Mouse (Mus musculus): Measurements from ENCODE around the gene Tmem251. TPM values are rescaled to one million over a fixed set of nuclear protein-coding genes. Genes with fewer than 3 reads are reported as not detected.
A peak's percentile ranks its signal among the peaks of the same experiment; 100 is the strongest.

Tmem251 gene
- 3.5 and 7.1 TPM in 2 replicates for polyA plus RNA-seq (2011; ENCODE audit: insufficient read depth, insufficient read length, low replicate concordance, missing spikeins)

GRCm38 (mm10) chr12:102743589-102744574 is at the start of gene Tmem251, which contains the start of gene Moap1:
Gene Tmem251 (plus strand): TSS chr12:102743762.
Gene Moap1 (minus strand): TSS chr12:102743661.
- WGBS: under 1% methylated on average over 63 of the region's 63 CpGs
- Histone ChIP-seq H3K4me1 (ENCODE audit: control insufficient read depth, insufficient read depth, low read length) (peaks cover 2% of the 10 kb centered on the region; the same call in 1 of the 2 replicates), H3K4me3 (replicated peaks; ENCODE audit: control insufficient read depth, low read depth, low read length) (peak within 1 kb of the TSS; percentile 85), H3K27ac (ENCODE audit: control insufficient read depth, insufficient read depth, low read depth, low read length, poor library complexity) (peak within 1 kb of the TSS; percentile 98)
- no peak for TF ChIP-seq CTCF (IDR thresholded peaks at IDR 0.05; ENCODE audit: control insufficient read depth, insufficient read depth, low read length)
- peak; percentile 59; the same call in 1 of the 2 replicates for TF ChIP-seq POLR2A (IDR thresholded peaks at IDR 0.05; ENCODE audit: borderline replicate concordance, control insufficient read depth, low read depth, low read length)

GRCm38 (mm10) chr12:102695369-102696239 is 48.0 kb upstream of the Tmem251 start:
- WGBS: 51% methylated on average over 18 of the region's 18 CpGs
- Histone ChIP-seq H3K4me1 (ENCODE audit: control insufficient read depth, insufficient read depth, low read length) (peaks cover 10% of the 10 kb centered on the region; the same call in 1 of the 2 replicates), H3K27ac (ENCODE audit: control insufficient read depth, insufficient read depth, low read depth, low read length, poor library complexity) (peak overlapping the region; percentile 22), H3K4me3 (replicated peaks; ENCODE audit: control insufficient read depth, low read depth, low read length) (peak overlapping the region; percentile 7)
- TF ChIP-seq POLR2A (IDR thresholded peaks at IDR 0.05; ENCODE audit: borderline replicate concordance, control insufficient read depth, low read depth, low read length) (no peak), CTCF (IDR thresholded peaks at IDR 0.05; ENCODE audit: control insufficient read depth, insufficient read depth, low read length) (no peak)

GRCm38 (mm10) chr12:102696635-102697354 is 46.8 kb upstream of the Tmem251 start:
- H3K4me1 ChIP-seq (ENCODE audit: control insufficient read depth, insufficient read depth, low read length): peaks cover 10% of the 10 kb centered on the region; the same call in 1 of the 2 replicates
- no peak overlapping the region for H3K27ac ChIP-seq (ENCODE audit: control insufficient read depth, insufficient read depth, low read depth, low read length, poor library complexity)
- TF ChIP-seq CTCF (IDR thresholded peaks at IDR 0.05; ENCODE audit: control insufficient read depth, insufficient read depth, low read length): no peak
- no peak for TF ChIP-seq POLR2A (IDR thresholded peaks at IDR 0.05; ENCODE audit: borderline replicate concordance, control insufficient read depth, low read depth, low read length)
- 85% methylated on average over 14 of the region's 14 CpGs for WGBS
- no peak overlapping the region for H3K4me3 ChIP-seq (replicated peaks; ENCODE audit: control insufficient read depth, low read depth, low read length)

GRCm38 (mm10) chr12:102697381-102697780 is 46.2 kb upstream of the Tmem251 start:
- H3K27ac ChIP-seq (ENCODE audit: control insufficient read depth, insufficient read depth, low read depth, low read length, poor library complexity): no peak overlapping the region
- peaks cover 11% of the 10 kb centered on the region; the same call in 1 of the 2 replicates for H3K4me1 ChIP-seq (ENCODE audit: control insufficient read depth, insufficient read depth, low read length)
- WGBS: 75% methylated on average over 7 of the region's 7 CpGs
- TF ChIP-seq POLR2A (IDR thresholded peaks at IDR 0.05; ENCODE audit: borderline replicate concordance, control insufficient read depth, low read depth, low read length): no peak
- TF ChIP-seq CTCF (IDR thresholded peaks at IDR 0.05; ENCODE audit: control insufficient read depth, insufficient read depth, low read length): no peak
- no peak overlapping the region for H3K4me3 ChIP-seq (replicated peaks; ENCODE audit: control insufficient read depth, low read depth, low read length)

- H3K4me1 ChIP-seq (ENCODE audit: control insufficient read depth, insufficient read depth, low read length): peaks cover 10% of the 10 kb centered on the region; the same call in 1 of the 2 replicates
- no peak overlapping the region for H3K4me3 ChIP-seq (replicated peaks; ENCODE audit: control insufficient read depth, low read depth, low read length)
- H3K27ac ChIP-seq (ENCODE audit: control insufficient read depth, insufficient read depth, low read depth, low read length, poor library complexity): no peak overlapping the region; the same call in 1 of the 2 replicates
- TF ChIP-seq POLR2A (IDR thresholded peaks at IDR 0.05; ENCODE audit: borderline replicate concordance, control insufficient read depth, low read depth, low read length): no peak
- no peak for TF ChIP-seq CTCF (IDR thresholded peaks at IDR 0.05; ENCODE audit: control insufficient read depth, insufficient read depth, low read length)
- 50% methylated on average over 1 of the region's 1 CpGs for WGBS
Observed at GRCm38 (mm10) chr12:102698089-102698684, 45.4 kb upstream of the Tmem251 start.

- H3K4me3 ChIP-seq (replicated peaks; ENCODE audit: control insufficient read depth, low read depth, low read length): no peak overlapping the region
- 62% methylated on average over 1 of the region's 1 CpGs for WGBS
- peaks cover 8% of the 10 kb centered on the region; the same call in 1 of the 2 replicates for H3K4me1 ChIP-seq (ENCODE audit: control insufficient read depth, insufficient read depth, low read length)
- no peak overlapping the region for H3K27ac ChIP-seq (ENCODE audit: control insufficient read depth, insufficient read depth, low read depth, low read length, poor library complexity)
- TF ChIP-seq POLR2A (IDR thresholded peaks at IDR 0.05; ENCODE audit: borderline replicate concordance, control insufficient read depth, low read depth, low read length): no peak
- no peak for TF ChIP-seq CTCF (IDR thresholded peaks at IDR 0.05; ENCODE audit: control insufficient read depth, insufficient read depth, low read length)
Observed at GRCm38 (mm10) chr12:102699156-102699555, 44.4 kb upstream of the Tmem251 start.

GRCm38 (mm10) chr12:102700453-102700852 is 43.1 kb upstream of the Tmem251 start:
- Histone ChIP-seq H3K4me3 (replicated peaks; ENCODE audit: control insufficient read depth, low read depth, low read length) (no peak overlapping the region), H3K27ac (ENCODE audit: control insufficient read depth, insufficient read depth, low read depth, low read length, poor library complexity) (no peak overlapping the region), H3K4me1 (ENCODE audit: control insufficient read depth, insufficient read depth, low read length) (peaks cover 3% of the 10 kb centered on the region; the same call in 1 of the 2 replicates)
- no peak for TF ChIP-seq CTCF (IDR thresholded peaks at IDR 0.05; ENCODE audit: control insufficient read depth, insufficient read depth, low read length)
- TF ChIP-seq POLR2A (IDR thresholded peaks at IDR 0.05; ENCODE audit: borderline replicate concordance, control insufficient read depth, low read depth, low read length): no peak
- WGBS: 83% methylated on average over 12 of the region's 12 CpGs
